Mouse (Mus musculus) CH12.LX (cell line): ENCODE measurements around the gene Wdr26. TPM values are rescaled to one million over a fixed set of nuclear protein-coding genes. Genes with fewer than 3 reads are reported as not detected.

ENCODE experiments used
- DNase-seq: peaks from one replicate; pipeline ENCODE4 v3.0.0-alpha.2; 2013; ENCODE audit errors: extremely low read depth
- H3K27ac ChIP-seq: 2 replicates; pipeline ENCODE4 v1.5.1; 2012; ENCODE audit warnings: low read depth, mild to moderate bottlenecking, control low read depth, moderate library complexity; ENCODE audit not compliant: insufficient read depth
- H3K27me3 ChIP-seq: replicated peaks from 2 replicates; pipeline ENCODE3; 2012; ENCODE audit warnings: inconsistent platforms
- H3K36me3 ChIP-seq, 2 experiments: replicated peaks in 1 of 2; 2 replicates each; pipeline versions ENCODE3 to v1.6.1; 2012; ENCODE audit warnings: inconsistent platforms in 1 of 2, low read length in 1 of 2, mild to moderate bottlenecking in 1 of 2, mixed read lengths in 1 of 2, moderate library complexity in 1 of 2; ENCODE audit not compliant: control insufficient read depth in 1 of 2, insufficient read depth in 1 of 2
- H3K4me1 ChIP-seq, 2 experiments: 2 replicates each; pipeline ENCODE4 v1.6.1; 2012; ENCODE audit warnings: inconsistent platforms in 1 of 2, moderate library complexity in 1 of 2; ENCODE audit not compliant: insufficient read depth in 2 of 2, control insufficient read depth in 1 of 2
- H3K4me2 ChIP-seq: 2 replicates; pipeline ENCODE4 v1.6.1; 2012; ENCODE audit warnings: low read depth, mild to moderate bottlenecking, control low read depth; ENCODE audit not compliant: poor library complexity, insufficient read depth, severe bottlenecking
- H3K4me3 ChIP-seq, 3 experiments: fragments of 150-350 bp in 1 of 3; sonication (generic) in 1 of 3; replicated peaks in 1 of 3; 2 replicates each; pipeline versions ENCODE3 to v1.5.1; 2011 to 2012; ENCODE audit warnings: low read depth in 2 of 3, low read length in 2 of 3, mild to moderate bottlenecking in 2 of 3, moderate library complexity in 2 of 3, control low read depth in 1 of 3, improper control_type of control experiment in 1 of 3, inconsistent platforms in 1 of 3, mixed read lengths in 1 of 3; ENCODE audit not compliant: poor library complexity in 1 of 3
- H3K79me2 ChIP-seq: replicated peaks from 2 replicates; pipeline ENCODE4 v1.6.1; 2012; ENCODE audit warnings: mild to moderate bottlenecking, moderate library complexity; ENCODE audit not compliant: control insufficient read depth, poor library complexity, insufficient read depth, severe bottlenecking; ENCODE audit errors: extremely low read depth
- H3K9ac ChIP-seq: 2 replicates; pipeline ENCODE4 v1.6.1; 2012; ENCODE audit warnings: low read depth, mild to moderate bottlenecking, control low read depth, moderate library complexity; ENCODE audit not compliant: insufficient read depth
- H3K9me3 ChIP-seq: replicated peaks from 2 replicates; pipeline ENCODE3; 2012; ENCODE audit warnings: low read length, inconsistent platforms, mixed read lengths
- BHLHE40 ChIP-seq: IDR thresholded peaks from 2 replicates; pipeline ENCODE4 v1.6.1; 2011; ENCODE audit warnings: mild to moderate bottlenecking, low read depth, low read length, improper control_type of control experiment
- CHD1 ChIP-seq: IDR thresholded peaks from 2 replicates; pipeline ENCODE4 v1.6.1; 2012; ENCODE audit warnings: low read depth, low read length, improper control_type of control experiment, inconsistent platforms
- CHD2 ChIP-seq: IDR thresholded peaks from 2 replicates; pipeline ENCODE4 v1.6.1; 2011; ENCODE audit warnings: low read length, improper control_type of control experiment
- CTCF ChIP-seq, 2 experiments: IDR thresholded peaks in 1 of 2; conservative IDR thresholded peaks in 1 of 2; 2 replicates each; pipeline ENCODE4 v1.5.1; 2011 to 2012; ENCODE audit warnings: low read depth in 2 of 2, low read length in 2 of 2, improper control_type of control experiment in 1 of 2, inconsistent platforms in 1 of 2, mild to moderate bottlenecking in 1 of 2, moderate library complexity in 1 of 2
- E2F4 ChIP-seq: IDR thresholded peaks from 2 replicates; pipeline ENCODE4 v1.6.1; 2011; ENCODE audit warnings: low read depth, low read length, improper control_type of control experiment; ENCODE audit not compliant: insufficient replicate concordance
- EP300 ChIP-seq: IDR thresholded peaks from 2 replicates; pipeline ENCODE4 v1.6.1; 2011; ENCODE audit warnings: low read length, improper control_type of control experiment
- ETS1 ChIP-seq: conservative IDR thresholded peaks from 2 replicates; pipeline ENCODE4 v1.6.1; 2012; ENCODE audit warnings: low read depth, mild to moderate bottlenecking, inconsistent platforms, low read length, improper control_type of control experiment, moderate library complexity
- HCFC1 ChIP-seq: IDR thresholded peaks from 2 replicates; pipeline ENCODE4 v1.6.1; 2012; ENCODE audit warnings: low read depth, mild to moderate bottlenecking, inconsistent platforms, low read length, improper control_type of control experiment
- JUN ChIP-seq: IDR thresholded peaks from 2 replicates; pipeline ENCODE4 v1.6.1; 2011; ENCODE audit warnings: low read depth, mild to moderate bottlenecking, low read length, improper control_type of control experiment, moderate library complexity; ENCODE audit not compliant: insufficient read depth
- JUND ChIP-seq: conservative IDR thresholded peaks from 2 replicates; pipeline ENCODE4 v1.6.1; 2011; ENCODE audit warnings: low read depth, low read length, improper control_type of control experiment
- KAT2A ChIP-seq: IDR thresholded peaks from 2 replicates; pipeline ENCODE4 v1.6.1; 2012; ENCODE audit warnings: low read length, improper control_type of control experiment, inconsistent platforms; ENCODE audit not compliant: insufficient replicate concordance
- MAFK ChIP-seq: IDR thresholded peaks from 2 replicates; pipeline ENCODE4 v1.6.1; 2011; ENCODE audit warnings: low read length, improper control_type of control experiment; ENCODE audit not compliant: insufficient replicate concordance
- MAX ChIP-seq: IDR thresholded peaks from 2 replicates; pipeline ENCODE4 v1.6.1; 2011; ENCODE audit warnings: low read length, improper control_type of control experiment
- MAZ ChIP-seq: IDR thresholded peaks from 2 replicates; pipeline ENCODE4 v1.6.1; 2012; ENCODE audit warnings: low read depth, mild to moderate bottlenecking, inconsistent platforms, low read length, improper control_type of control experiment, moderate library complexity
- MEF2A ChIP-seq: IDR thresholded peaks from 2 replicates; pipeline ENCODE4 v1.6.1; 2014; ENCODE audit warnings: low read depth, mild to moderate bottlenecking, inconsistent platforms, low read length, improper control_type of control experiment, borderline replicate concordance
- MXI1 ChIP-seq: IDR thresholded peaks from 2 replicates; pipeline ENCODE4 v1.6.1; 2011; ENCODE audit warnings: mild to moderate bottlenecking, low read depth, low read length, improper control_type of control experiment
- MYC ChIP-seq: IDR thresholded peaks from 2 replicates; pipeline ENCODE4 v1.6.1; 2011; ENCODE audit warnings: low read depth, mild to moderate bottlenecking, improper control_type of control experiment, low read length
- NELFE ChIP-seq: IDR thresholded peaks from 2 replicates; pipeline ENCODE4 v1.6.1; 2011; ENCODE audit warnings: low read depth, low read length, improper control_type of control experiment
- NRF1 ChIP-seq: IDR thresholded peaks from 2 replicates; pipeline ENCODE4 v1.6.1; 2014; ENCODE audit warnings: low read depth, mild to moderate bottlenecking, inconsistent platforms, low read length, improper control_type of control experiment, moderate library complexity
- PAX5 ChIP-seq: IDR thresholded peaks from 2 replicates; pipeline ENCODE4 v1.6.1; 2012; ENCODE audit warnings: low read length, inconsistent platforms, mixed read lengths
- POLR2AphosphoS2 ChIP-seq: IDR thresholded peaks from 2 replicates; pipeline ENCODE4 v1.6.1; 2011; ENCODE audit warnings: low read depth, low read length, improper control_type of control experiment
- RCOR1 ChIP-seq: conservative IDR thresholded peaks from 2 replicates; pipeline ENCODE4 v1.6.1; 2012; ENCODE audit warnings: low read depth, mild to moderate bottlenecking, inconsistent platforms, low read length, improper control_type of control experiment
- SIN3A ChIP-seq: IDR thresholded peaks from 2 replicates; pipeline ENCODE4 v1.6.1; 2012; ENCODE audit warnings: low read length, improper control_type of control experiment, inconsistent platforms
- SMC3 ChIP-seq: IDR thresholded peaks from 2 replicates; pipeline ENCODE4 v1.6.1; 2011; ENCODE audit warnings: low read depth, low read length, improper control_type of control experiment
- TBP ChIP-seq: conservative IDR thresholded peaks from 2 replicates; pipeline ENCODE4 v1.6.1; 2011; ENCODE audit warnings: low read depth, low read length, improper control_type of control experiment
- TCF12 ChIP-seq: IDR thresholded peaks from 2 replicates; pipeline ENCODE4 v1.6.1; 2014; ENCODE audit warnings: low read depth, mild to moderate bottlenecking, inconsistent platforms, low read length, improper control_type of control experiment
- UBTF ChIP-seq: IDR thresholded peaks from 2 replicates; pipeline ENCODE4 v1.6.1; 2012; ENCODE audit warnings: low read depth, mild to moderate bottlenecking, inconsistent platforms, low read length, improper control_type of control experiment, moderate library complexity
- USF2 ChIP-seq: conservative IDR thresholded peaks from 2 replicates; pipeline ENCODE4 v1.6.1; 2011; ENCODE audit warnings: low read depth, low read length, improper control_type of control experiment
- ZMIZ1 ChIP-seq: IDR thresholded peaks from 2 replicates; pipeline ENCODE4 v1.6.1; 2012; ENCODE audit warnings: low read depth, mild to moderate bottlenecking, inconsistent platforms, low read length, improper control_type of control experiment
- ZNF384 ChIP-seq: IDR thresholded peaks from 2 replicates; pipeline ENCODE4 v1.6.1; 2012; ENCODE audit warnings: low read depth, low read length, improper control_type of control experiment, inconsistent platforms
- dilution Hi-C: fragments of 300-500 bp; cut with MboI; formaldehyde crosslinking; loops from 2 replicates; pipeline ENCODE4 v1.14.3; 2020; ENCODE audit warnings: low sequenced_read_pairs; ENCODE audit not compliant: extremely low pct_unique_long_range_greater_than_20kb, extremely low pct_ligation_motif_present
- in situ Hi-C: fragments of 300-500 bp; cut with MboI; formaldehyde crosslinking; loops from 3 replicates; pipeline ENCODE4 v1.14.3; 2019; ENCODE audit warnings: low sequenced_read_pairs, low pct_ligation_motif_present, low pct_unique_long_range_greater_than_20kb, mixed read lengths
- polyA plus RNA-seq: library from polyadenylated mRNA; unstranded; fragments of >175 nt; gene quantifications from 2 replicates; pipeline ENCODE4 v1.2.1, GENCODE M21; 2012; ENCODE audit warnings: low read depth; ENCODE audit not compliant: insufficient read length
- total RNA-seq, 2 experiments: library from RNA; depleted of rRNA; stranded (reverse); fragments of 300-350 nt in 1 of 2; fragments of >200 nt in 1 of 2; gene quantifications; 2 replicates each; pipeline ENCODE4 v1.2.3; 2012 to 2014

Wdr26 gene
- total and polyA plus RNA-seq, 3 experiments, result 32.4 to 65.0 (median 34.2) TPM

DNA sequence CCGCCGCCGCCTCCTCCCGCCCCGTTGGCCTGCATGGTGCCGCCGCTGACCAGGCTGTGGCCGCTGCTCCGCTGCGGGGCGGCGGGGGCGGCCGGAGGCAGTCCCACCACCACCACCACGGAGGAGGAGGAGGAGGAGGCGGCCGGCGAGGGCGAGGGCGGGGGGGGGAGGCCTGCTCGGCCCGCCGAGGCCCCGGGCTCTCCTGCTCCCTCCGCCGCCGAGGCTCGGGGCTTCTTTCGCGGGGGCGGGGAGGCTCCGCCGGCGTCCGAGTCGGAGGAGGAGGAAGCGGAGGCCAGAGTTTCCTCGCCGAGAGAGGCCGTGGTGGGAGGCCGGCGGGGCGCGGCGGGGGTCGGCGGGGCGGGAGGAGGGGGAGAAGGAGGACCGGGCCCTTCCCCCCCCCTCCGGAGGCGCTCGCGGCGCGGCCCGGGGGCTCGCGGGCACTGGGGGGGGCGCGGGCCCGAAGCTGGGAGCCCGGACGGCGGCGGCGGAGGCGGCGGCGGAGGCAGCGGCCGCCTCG is 340 bp downstream of the Wdr26 start:
- dilution Hi-C loops, result no loop called here
- peaks cover 8 to 21% of the 10 kb centered on the region in 2 experiments for H3K36me3 ChIP-seq
- no peak for DNase-seq
- peaks cover 38% of the 10 kb centered on the region for H3K79me2 ChIP-seq
- peak overlapping the region; percentile 84 to 91 (median 87) for H3K4me3 ChIP-seq
- no peaks in the 10 kb centered on the region for H3K9me3 ChIP-seq
- H3K4me1 ChIP-seq, result peaks cover 2 to 26% of the 10 kb centered on the region in 2 experiments; a peak in 3 of 4 replicates
- peak overlapping the region; percentile 91 for H3K9ac ChIP-seq
- TF ChIP-seq MAFK (no peak), CHD1 (no peak), CHD2 (no peak), USF2 (no peak), KAT2A (no peak), JUN (no peak), E2F4 (no peak), UBTF (no peak), PAX5 (no peak), SMC3 (no peak), MYC (no peak), ZMIZ1 (no peak)
- TF ChIP-seq, all 38 proteins: peak for 0
- in situ Hi-C loops, result no loop called here
- Histone ChIP-seq H3K4me2 (no peak overlapping the region), H3K27me3 (no peaks in the 10 kb centered on the region), H3K27ac (peak overlapping the region; percentile 25; the same call in 1 of the 2 replicates)

DNA sequence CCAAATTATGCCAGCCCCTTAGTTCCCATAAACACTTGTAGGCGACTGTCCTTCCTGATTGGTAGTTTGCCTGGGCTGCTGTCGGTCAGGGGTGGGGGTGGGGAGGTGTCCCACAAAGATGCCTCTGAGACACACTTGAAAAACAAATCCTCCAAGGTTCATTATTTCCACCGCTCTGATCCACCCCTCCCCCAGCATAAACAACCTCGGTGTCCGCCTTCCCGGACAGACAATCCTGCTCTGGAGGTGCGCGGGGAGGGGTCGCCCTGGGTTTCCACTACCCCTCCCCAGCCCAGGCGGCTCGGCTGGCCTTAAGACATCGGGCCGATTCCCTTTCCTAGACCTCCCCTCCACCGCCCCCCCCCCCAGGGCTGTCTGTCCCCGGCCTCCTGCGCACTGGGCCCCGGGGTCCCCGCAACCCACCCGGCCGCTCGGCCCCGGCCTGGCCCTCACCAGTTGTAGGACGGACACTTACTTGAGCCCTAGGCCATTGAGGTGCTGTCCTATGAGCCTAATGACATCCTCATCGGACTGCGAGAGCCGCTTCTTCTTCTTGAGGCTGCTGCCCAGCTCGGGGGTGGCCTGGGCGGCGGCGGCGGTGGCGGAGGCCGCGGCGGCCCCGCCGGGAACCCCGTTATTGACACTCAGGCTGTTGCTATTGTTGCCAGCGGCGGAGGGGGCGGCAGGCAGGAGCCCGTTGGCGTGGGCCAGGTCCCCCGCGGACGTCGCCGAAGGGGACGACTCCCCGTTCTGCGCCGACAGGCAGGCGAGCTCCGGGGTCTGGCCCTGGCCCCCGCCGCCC is 999 bp downstream of the Wdr26 start:
- dilution Hi-C loops (no loop called here), in situ Hi-C loops (no loop called here)
- DNase-seq, result peak; percentile 36
- H3K27me3 ChIP-seq, result no peaks in the 10 kb centered on the region
- H3K9me3 ChIP-seq, result no peaks in the 10 kb centered on the region
- H3K27ac ChIP-seq, result peak overlapping the region; percentile 25; the same call in 1 of the 2 replicates
- H3K4me3 ChIP-seq, result peak overlapping the region; percentile 72 to 91 (median 87)
- H3K9ac ChIP-seq, result peak overlapping the region; percentile 91
- peaks cover 39% of the 10 kb centered on the region for H3K79me2 ChIP-seq
- H3K36me3 ChIP-seq, result peaks cover 12 to 26% of the 10 kb centered on the region in 2 experiments
- peak overlapping the region; percentile 94 for H3K4me2 ChIP-seq
- peaks cover 2 to 23% of the 10 kb centered on the region in 2 experiments; a peak in 3 of 4 replicates for H3K4me1 ChIP-seq
- TF ChIP-seq E2F4, result no peak
- no peak for TF ChIP-seq RCOR1
- TF ChIP-seq CTCF (conservative IDR thresholded peaks at IDR 0.05 in 1 of 2, IDR thresholded peaks at IDR 0.05 in 1 of 2; ENCODE audit: low read depth in 2 of 2, low read length in 2 of 2), result no peak
- no peak for TF ChIP-seq HCFC1
- TF ChIP-seq NELFE, result no peak
- no peak for TF ChIP-seq POLR2AphosphoS2
- no peak for TF ChIP-seq TCF12
- TF ChIP-seq PAX5, result no peak
- 0 out of 2 replicates have a peak, but pooled peaks have one; percentile 12 for TF ChIP-seq BHLHE40
- TF ChIP-seq JUN, result no peak
- TF ChIP-seq MEF2A, result no peak
- peak; percentile 81; the same call in 1 of the 2 replicates for TF ChIP-seq CHD1
- TF ChIP-seq MAX, result no peak
- TF ChIP-seq EP300, result no peak
- no peak for TF ChIP-seq JUND
- TF ChIP-seq UBTF, result no peak
- no peak for TF ChIP-seq MAZ
- 0 out of 2 replicates have a peak, but pooled peaks have one; percentile 13 for TF ChIP-seq SIN3A
- TF ChIP-seq USF2, result no peak
- TF ChIP-seq ZMIZ1, result no peak
- TF ChIP-seq MXI1, result peak; percentile 3; the same call in 1 of the 2 replicates
- no peak for TF ChIP-seq TBP
- TF ChIP-seq ZNF384, result no peak
- TF ChIP-seq NRF1, result no peak
- no peak for TF ChIP-seq ETS1
